Mouse (Mus musculus) midbrain, postnatal 0 days (tissue): ENCODE data around the gene Gpr142. TPM values are rescaled to one million over a fixed set of nuclear protein-coding genes. Genes with fewer than 3 reads are reported as not detected.

Experiments used
- ATAC-seq: fragments of 200-750 bp; cut with Nextera tagmentation; 2 replicates; pipeline ENCODE4 v1.8.0; 2017; ENCODE audit warnings: moderate number of reproducible peaks, mild to moderate bottlenecking, moderate TSS enrichment, moderate library complexity; ENCODE audit not compliant: low FRiP score
- DNase-seq: peaks from one replicate; pipeline ENCODE4 v3.0.0-alpha.2; 2015; ENCODE audit warnings: low spot score
- H3K27ac ChIP-seq: fragments of 300-500 bp; sonication (generic); 2 replicates; pipeline ENCODE4 v1.5.1; 2014; ENCODE audit warnings: low read depth, mild to moderate bottlenecking, low read length, mixed read lengths
- H3K27me3 ChIP-seq: fragments of 300-500 bp; sonication (generic); 2 replicates; pipeline ENCODE4 v1.6.1; 2014; ENCODE audit warnings: low read length, control low read depth, mixed read lengths; ENCODE audit not compliant: insufficient read depth
- H3K36me3 ChIP-seq: fragments of 300-500 bp; sonication (generic); 2 replicates; pipeline ENCODE4 v1.6.1; 2014; ENCODE audit warnings: low read length, control low read depth, mixed read lengths; ENCODE audit not compliant: insufficient read depth
- H3K4me1 ChIP-seq: fragments of 300-500 bp; sonication (generic); 2 replicates; pipeline ENCODE4 v1.6.1; 2014; ENCODE audit warnings: mild to moderate bottlenecking, control low read depth, antibody characterized with exemption, low read length, mixed read lengths; ENCODE audit not compliant: insufficient read depth
- H3K4me2 ChIP-seq: fragments of 300-500 bp; sonication (generic); 2 replicates; pipeline ENCODE4 v1.6.1; 2014; ENCODE audit warnings: low read depth, mild to moderate bottlenecking, low read length, mixed read lengths; ENCODE audit not compliant: poor library complexity, severe bottlenecking
- H3K4me3 ChIP-seq: fragments of 300-500 bp; sonication (generic); 2 replicates; pipeline ENCODE4 v1.5.1; 2014; ENCODE audit warnings: low read depth, mild to moderate bottlenecking, low read length, moderate library complexity
- H3K9ac ChIP-seq: fragments of 300-500 bp; sonication (generic); replicated peaks from 2 replicates; pipeline ENCODE4 v1.6.1; 2014; ENCODE audit warnings: mild to moderate bottlenecking, low read length, moderate library complexity, mixed read lengths; ENCODE audit not compliant: poor library complexity, severe bottlenecking
- H3K9me3 ChIP-seq: fragments of 300-500 bp; sonication (generic); 2 replicates; pipeline ENCODE4 v1.6.1; 2016; ENCODE audit warnings: low read length, control low read depth
- CTCF ChIP-seq: IDR thresholded peaks from 2 replicates; pipeline ENCODE4 v1.5.1; 2016; ENCODE audit warnings: antibody characterized with exemption, mild to moderate bottlenecking
- WGBS: fragments of 180-500 bp; shearing (Covaris S2); extraction: QIAGEN DNeasy Blood & Tissue Kit; methylation state at CpG from one replicate; pipeline ENCODE4 v1.1.7; 2014; 5-methylcytosine and 5-hydroxymethylcytosine counted together
- polyA plus RNA-seq: library from polyadenylated mRNA; unstranded; fragments of >200 nt; fragmentation: Nextera tagmentation; extraction: Ambion mirVana; gene quantifications from 2 replicates; pipeline ENCODE4 v1.2.1, GENCODE M21; 2015
- total RNA-seq: library from RNA; depleted of rRNA; stranded (reverse); fragments of >200 nt; gene quantifications from 2 replicates; pipeline ENCODE4 v1.2.3, GENCODE M21; 2014

Gene Gpr142
- total and polyA plus RNA-seq, 2 experiments from 2014 or later = not detected

GRCm38 (mm10) chr11:114803990-114804389 is 5.3 kb downstream of the Gpr142 start:
- no peak for TF ChIP-seq CTCF
- H3K4me1 ChIP-seq = no peaks in the 10 kb centered on the region
- H3K4me3 ChIP-seq = no peak overlapping the region
- no peak for ATAC-seq
- H3K4me2 ChIP-seq = no peak overlapping the region
- H3K9me3 ChIP-seq = no peaks in the 10 kb centered on the region
- 28% methylated on average over 8 of the region's 8 CpGs for WGBS
- H3K27me3 ChIP-seq = no peaks in the 10 kb centered on the region
- no peak for DNase-seq
- no peaks in the 10 kb centered on the region for H3K36me3 ChIP-seq
- no peak overlapping the region for H3K27ac ChIP-seq
- no peak overlapping the region for H3K9ac ChIP-seq

- no peaks in the 10 kb centered on the region for H3K36me3 ChIP-seq
- ATAC-seq = no peak
- H3K4me2 ChIP-seq = no peak overlapping the region
- no peak overlapping the region for H3K27ac ChIP-seq
- H3K4me1 ChIP-seq = no peaks in the 10 kb centered on the region
- no peak for TF ChIP-seq CTCF
- H3K4me3 ChIP-seq = no peak overlapping the region
- WGBS = 61% methylated on average over 2 of the region's 2 CpGs
- H3K27me3 ChIP-seq = no peaks in the 10 kb centered on the region
- H3K9ac ChIP-seq = no peak overlapping the region
- no peak for DNase-seq
- no peaks in the 10 kb centered on the region for H3K9me3 ChIP-seq
These were observed 8.3 kb downstream of the Gpr142 start for GRCm38 (mm10) chr11:114807025-114807424.

GRCm38 (mm10) chr11:114807686-114808427 is 9.1 kb downstream of the Gpr142 start:
- Histone ChIP-seq H3K27me3 (no peaks in the 10 kb centered on the region), H3K9ac (no peak overlapping the region), H3K9me3 (no peaks in the 10 kb centered on the region), H3K4me1 (no peaks in the 10 kb centered on the region), H3K36me3 (no peaks in the 10 kb centered on the region), H3K27ac (no peak overlapping the region), H3K4me2 (no peak overlapping the region), H3K4me3 (no peak overlapping the region)
- 31% methylated on average over 14 of the region's 14 CpGs for WGBS
- ATAC-seq = no peak
- no peak for DNase-seq
- TF ChIP-seq CTCF = no peak

GRCm38 (mm10) chr11:114809371-114809770 is 10.6 kb downstream of the Gpr142 start:
- WGBS = 90% methylated on average over 1 of the region's 1 CpGs
- no peaks in the 10 kb centered on the region for H3K9me3 ChIP-seq
- TF ChIP-seq CTCF = peak; percentile 51; the same call in 1 of the 2 replicates

GRCm38 (mm10) chr11:114810344-114810743 is 11.6 kb downstream of the Gpr142 start:
- Histone ChIP-seq H3K4me2 (no peak overlapping the region), H3K27me3 (no peaks in the 10 kb centered on the region), H3K4me1 (no peaks in the 10 kb centered on the region), H3K27ac (no peak overlapping the region), H3K4me3 (no peak overlapping the region), H3K9me3 (no peaks in the 10 kb centered on the region), H3K36me3 (no peaks in the 10 kb centered on the region), H3K9ac (no peak overlapping the region)
- no peak for DNase-seq
- 25% methylated on average over 4 of the region's 4 CpGs for WGBS
- no peak for ATAC-seq
- no peak for TF ChIP-seq CTCF

More at GRCm38 (mm10) chr11:114809371-114809770, 10.6 kb downstream of the Gpr142 start:
- Histone ChIP-seq H3K27ac (no peak overlapping the region), H3K4me2 (no peak overlapping the region), H3K4me1 (no peaks in the 10 kb centered on the region), H3K36me3 (no peaks in the 10 kb centered on the region), H3K4me3 (no peak overlapping the region), H3K27me3 (no peaks in the 10 kb centered on the region), H3K9ac (no peak overlapping the region)
- ATAC-seq = no peak
- no peak for DNase-seq

- H3K9ac ChIP-seq = no peak overlapping the region
- no peak overlapping the region for H3K27ac ChIP-seq
- no peak overlapping the region for H3K4me2 ChIP-seq
- H3K4me1 ChIP-seq = no peaks in the 10 kb centered on the region
- DNase-seq (peak; percentile 88), ATAC-seq (peak; percentile 23; the same call in 1 of the 2 replicates)
- TF ChIP-seq CTCF = peak; percentile 87
- H3K27me3 ChIP-seq = no peaks in the 10 kb centered on the region
- H3K4me3 ChIP-seq = no peak overlapping the region
- no peaks in the 10 kb centered on the region for H3K36me3 ChIP-seq
- 13% methylated on average over 6 of the region's 6 CpGs for WGBS
- no peaks in the 10 kb centered on the region for H3K9me3 ChIP-seq
These were observed 14.1 kb downstream of the Gpr142 start for GRCm38 (mm10) chr11:114812731-114813240.
